Mouse (Mus musculus): Measurements from ENCODE around the gene Sh3pxd2b. TPM values are rescaled to one million over a fixed set of nuclear protein-coding genes. Genes with fewer than 3 reads are reported as not detected.

Sh3pxd2b gene
- total RNA-seq, 2 experiments from 2014 or later: 10.0 to 12.0 TPM

Other genes with a start within 250 kb of the Sh3pxd2b start
- gene Il9r, start 147.5 kb upstream of the Sh3pxd2b start, total RNA-seq (2021): not detected
- gene Snrnp25, start 142.4 kb upstream of the Sh3pxd2b start, total RNA-seq (2021): 10 to 100 TPM; 25.0 to 28.1 TPM
- 10 to 100 TPM; 10.3 to 14.5 TPM for gene Rhbdf1, start 125.5 kb upstream of the Sh3pxd2b start, total RNA-seq (2021)
- 10 to 100 TPM; 16.2 to 16.3 TPM for gene Mpg, start 121.3 kb upstream of the Sh3pxd2b start, total RNA-seq (2021)
- 10 to 100 TPM; 48.6 to 49.0 TPM for gene Nprl3, start 80.1 kb upstream of the Sh3pxd2b start, total RNA-seq (2021)
- gene Hba-x, start 71.4 kb upstream of the Sh3pxd2b start, total RNA-seq (2021): not detected
- gene Hba-a1, start 64.3 kb upstream of the Sh3pxd2b start, total RNA-seq (2021): 100 to 1,000 TPM; 298 to 318 TPM
- 1 to 10 TPM in 1 of 2 experiments, not detected in 1; 1.6 TPM for gene Hbq1b, start 60.9 kb upstream of the Sh3pxd2b start, total RNA-seq (2021)
- gene Hba-a2, start 51.3 kb upstream of the Sh3pxd2b start, total RNA-seq (2021): 100 to 1,000 TPM; 253 to 257 TPM
- 1 to 10 TPM in 1 of 2 experiments, under 1 TPM in 1; 0.97 to 1.3 TPM for gene Hbq1a, start 47.8 kb upstream of the Sh3pxd2b start, total RNA-seq (2021)
- 10 to 100 TPM; 27.4 to 31.3 TPM for gene Ubtd2, start 107.5 kb downstream of the Sh3pxd2b start, total RNA-seq (2021)
- 1 to 10 TPM; 2.6 to 2.9 TPM for gene Efcab9, start 184.3 kb downstream of the Sh3pxd2b start, total RNA-seq (2021)
- 1 to 10 TPM; 7.6 to 8.0 TPM for gene Stk10, start 185.5 kb downstream of the Sh3pxd2b start, total RNA-seq (2021)

Data from layer of hippocampus, adult 18-20 months (tissue).